Mouse (Mus musculus) mature B cell (primary cell): ENCODE measurements around the gene Rpl4.
"Not testable (repeated sequence)": the region's sequence is repeated elsewhere in the genome, so short reads cannot be mapped to it uniquely, and the experiment has no call there.

Source experiments
- in situ Hi-C: fragments of 300-500 bp; cut with MboI; formaldehyde crosslinking; loops from 2 replicates; pipeline ENCODE4 v1.14.3; 2019

Gene Rpl4

GRCm38 (mm10) chr9:64172816-64173665, at the start of gene Rpl4, which contains the start of gene Zwilch:
Gene Rpl4 (plus strand): TSS chr9:64173375.
Gene Zwilch (minus strand): TSS chr9:64173104.
- in situ Hi-C loops: no loop called here

DNA sequence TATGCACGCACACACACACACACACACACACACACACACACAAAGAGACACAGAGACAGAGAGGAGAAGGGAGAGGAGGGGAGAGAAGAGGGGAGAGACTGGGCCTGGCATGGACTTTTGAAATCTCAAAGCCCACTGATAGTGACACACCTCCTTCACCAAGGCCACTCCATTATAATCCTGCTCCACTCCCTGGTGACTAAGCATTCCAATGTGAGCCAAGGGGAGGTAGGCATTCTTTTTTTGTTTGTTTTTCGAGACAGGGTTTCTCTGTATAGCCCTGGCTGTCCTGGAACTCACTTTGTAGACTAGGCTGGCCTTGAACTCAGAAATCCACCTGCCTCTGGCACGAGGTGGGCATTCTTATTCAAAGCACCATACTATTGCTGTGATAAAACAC, 48.3 kb upstream of the Rpl4 start:
- in situ Hi-C loops: not testable (repeated sequence)

DNA sequence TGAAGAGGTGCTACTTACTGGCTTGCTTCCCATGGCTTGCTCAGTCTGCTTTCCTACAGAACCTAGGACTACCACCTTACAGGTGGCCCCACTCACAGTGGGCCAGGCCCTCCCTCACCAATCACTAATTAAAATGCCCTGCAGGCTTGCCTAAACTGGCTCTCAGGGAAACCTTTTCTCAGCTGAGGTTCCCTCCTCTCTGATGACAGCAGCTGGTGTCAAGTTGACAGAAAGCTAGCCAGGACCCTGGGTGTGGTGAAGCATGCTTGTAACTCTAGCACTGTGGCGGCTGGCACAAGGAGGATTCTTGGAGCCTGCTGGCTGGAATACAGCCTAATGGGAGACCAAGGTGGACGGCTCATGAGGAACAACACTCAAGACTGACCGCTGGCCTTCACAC, 47.9 kb upstream of the Rpl4 start:
- in situ Hi-C loops: no loop called here

DNA sequence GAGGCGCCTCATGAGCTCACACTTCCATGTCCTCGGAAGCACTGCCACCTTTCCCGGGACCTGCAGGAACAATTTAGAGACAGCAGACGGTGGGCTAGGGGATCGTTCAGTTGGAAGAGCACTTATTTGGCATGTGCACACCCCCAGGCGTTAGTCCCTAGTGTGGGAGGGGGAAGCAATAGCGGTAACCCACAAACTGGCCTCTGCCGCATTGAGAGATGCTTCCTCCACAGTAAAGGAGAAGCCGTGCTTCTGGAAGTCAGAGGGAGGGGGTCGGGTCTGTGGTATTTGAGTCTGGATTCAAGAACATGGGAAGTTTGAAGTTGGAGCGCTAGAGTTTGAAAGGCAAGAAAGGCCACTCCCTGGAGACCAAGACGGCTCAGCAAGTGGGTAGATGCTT, 47.1 kb upstream of the Rpl4 start:
- in situ Hi-C loops: no loop called here

- in situ Hi-C loops: no loop called here
Observed at GRCm38 (mm10) chr9:64131623-64132022, 41.6 kb upstream of the Rpl4 start.

- in situ Hi-C loops: not testable (repeated sequence)
Observed at GRCm38 (mm10) chr9:64138896-64139295, 34.3 kb upstream of the Rpl4 start.

DNA sequence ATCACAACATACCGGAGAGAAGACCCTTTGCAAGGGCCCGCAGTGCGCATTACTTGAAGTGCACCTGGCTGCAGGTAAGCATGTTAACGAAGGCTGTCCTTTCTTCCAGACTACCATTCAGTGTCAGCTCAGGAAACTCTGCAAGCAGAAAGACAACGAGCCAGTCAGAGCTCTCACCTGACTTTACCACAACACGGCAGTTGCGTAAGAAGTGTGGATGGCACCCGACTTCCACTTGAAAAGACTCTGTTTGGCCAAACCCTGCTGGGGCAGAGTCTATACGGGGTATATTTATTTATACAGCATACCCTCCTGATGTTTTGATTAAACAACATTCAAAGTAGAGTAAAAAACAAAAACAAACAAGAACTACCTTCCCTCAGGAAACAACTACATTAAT, 33.3 kb upstream of the Rpl4 start:
- in situ Hi-C loops: no loop called here

DNA sequence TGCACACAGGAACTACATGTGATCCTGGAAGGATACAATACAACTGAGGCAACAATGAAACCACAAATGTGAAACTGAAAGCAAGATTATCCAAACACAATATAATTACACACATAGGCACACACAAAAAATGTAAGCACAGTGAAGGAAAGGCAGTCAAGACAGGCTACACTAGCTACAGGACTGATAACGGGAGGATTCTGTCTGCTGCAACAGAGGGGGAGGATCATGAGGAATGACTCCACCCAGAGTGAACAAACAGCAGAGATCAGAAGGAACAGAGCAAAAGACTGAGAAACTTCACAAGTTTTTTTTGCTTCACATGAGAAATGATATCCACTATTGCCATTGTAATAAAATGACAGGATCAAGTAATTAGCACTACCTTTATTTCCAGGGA, 16.5 kb upstream of the Rpl4 start:
- in situ Hi-C loops: no loop called here

DNA sequence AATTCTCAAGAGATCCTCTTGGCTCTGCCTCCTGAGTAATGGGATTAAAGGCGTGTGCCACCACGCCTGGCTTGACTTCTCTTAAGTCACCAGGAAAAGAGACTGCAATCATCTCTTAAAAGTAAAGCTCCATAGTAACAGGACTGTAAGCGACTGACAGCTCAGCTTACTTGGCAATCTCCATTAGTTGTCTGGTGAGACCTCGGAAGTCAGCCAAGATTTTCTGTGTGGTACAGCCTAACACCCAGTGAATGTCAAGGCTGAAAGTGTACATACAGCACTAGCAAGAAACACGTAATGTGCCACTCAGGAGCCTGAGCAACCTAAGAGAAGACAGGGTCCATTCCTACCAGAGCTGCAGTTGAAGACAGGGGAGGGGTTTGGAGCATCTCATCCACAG, 12.7 kb upstream of the Rpl4 start:
- in situ Hi-C loops: no loop called here

- in situ Hi-C loops: not testable (repeated sequence)
Observed at GRCm38 (mm10) chr9:64169967-64170366, 3.2 kb upstream of the Rpl4 start.

DNA sequence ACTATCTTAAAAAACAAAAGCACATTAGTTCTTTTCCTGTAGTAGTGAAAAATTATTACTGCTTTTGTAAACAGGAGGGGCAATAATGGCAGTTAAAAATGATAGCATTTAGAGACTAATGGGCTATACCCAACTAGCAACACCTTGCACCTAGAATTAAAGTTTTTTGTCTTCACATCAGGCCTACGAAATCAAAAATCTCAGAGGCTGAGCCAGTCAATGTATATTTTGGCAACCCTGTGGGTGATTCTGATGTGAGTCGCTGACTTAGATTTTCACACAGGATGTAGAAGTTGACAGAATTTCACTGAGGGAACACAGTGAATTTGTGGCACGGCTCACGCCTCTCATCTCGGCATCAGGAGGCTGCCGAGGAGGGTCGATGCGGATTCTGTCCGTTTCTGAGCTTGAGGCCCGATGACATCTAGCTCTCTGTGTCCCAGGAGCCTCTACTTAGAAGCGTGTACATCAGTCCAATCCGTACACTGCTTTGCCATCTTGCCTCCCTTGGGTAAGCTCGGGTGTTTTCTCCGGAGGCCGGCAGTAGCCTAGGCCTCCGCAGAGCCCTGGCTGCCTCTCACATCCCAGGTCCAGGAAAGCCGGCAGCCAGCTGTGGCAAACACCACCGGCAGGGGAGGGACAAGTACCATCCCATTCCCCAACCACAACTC, 895 bp upstream of the Rpl4 start:
- in situ Hi-C loops: no loop called here

DNA sequence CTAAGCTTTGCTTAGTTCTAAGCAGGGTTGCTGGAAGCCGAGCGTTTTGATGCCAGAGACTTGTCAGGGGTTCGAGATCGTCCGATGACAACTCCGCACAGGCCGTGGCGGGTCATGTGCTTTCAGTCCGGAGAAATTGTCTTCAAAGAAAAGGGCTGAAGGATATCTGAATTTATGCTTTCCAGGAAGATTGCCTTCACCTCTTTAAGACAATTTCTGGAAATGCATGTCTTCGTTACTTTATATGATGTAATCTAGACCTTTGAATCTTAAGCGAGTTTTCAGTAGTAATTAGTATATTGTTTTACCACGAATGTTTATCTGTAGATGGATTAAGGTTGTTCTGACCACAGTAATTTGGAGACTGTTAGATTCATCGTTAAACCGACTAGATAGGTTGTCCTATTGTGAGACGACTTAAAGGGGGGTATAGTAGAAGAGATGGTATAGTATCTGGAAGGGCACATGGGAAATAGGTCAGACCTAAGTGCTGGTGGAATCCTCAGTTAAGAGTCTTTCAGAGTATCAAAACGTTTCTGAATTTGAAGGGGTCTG, 568 bp downstream of the Rpl4 start:
- in situ Hi-C loops: no loop called here

DNA sequence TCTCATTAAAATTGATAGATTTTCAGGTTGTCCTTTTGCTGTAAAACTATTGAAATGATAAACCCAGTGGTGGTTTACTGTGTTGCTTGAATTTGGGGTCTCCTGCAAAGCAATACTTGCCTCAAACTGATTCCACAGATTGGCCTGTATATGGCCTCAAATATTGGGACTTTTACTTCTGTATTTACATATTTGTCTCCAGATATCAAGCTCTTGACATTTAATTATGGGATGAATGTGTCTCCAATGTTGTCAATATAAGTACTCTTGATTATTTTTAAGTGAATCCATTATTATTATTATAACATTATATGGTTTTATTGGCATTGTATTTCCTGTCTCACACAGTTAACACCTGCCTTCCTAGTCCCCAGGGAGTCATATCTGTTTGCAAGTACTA, 1.2 kb downstream of the Rpl4 start:
- in situ Hi-C loops: no loop called here

- in situ Hi-C loops: no loop called here
Observed at GRCm38 (mm10) chr9:64174766-64175165, 1.6 kb downstream of the Rpl4 start.

- in situ Hi-C loops: no loop called here
Observed at GRCm38 (mm10) chr9:64175378-64175777, 2.2 kb downstream of the Rpl4 start.

GRCm38 (mm10) chr9:64178610-64178973, 5.4 kb downstream of the Rpl4 start:
- in situ Hi-C loops: no loop called here

DNA sequence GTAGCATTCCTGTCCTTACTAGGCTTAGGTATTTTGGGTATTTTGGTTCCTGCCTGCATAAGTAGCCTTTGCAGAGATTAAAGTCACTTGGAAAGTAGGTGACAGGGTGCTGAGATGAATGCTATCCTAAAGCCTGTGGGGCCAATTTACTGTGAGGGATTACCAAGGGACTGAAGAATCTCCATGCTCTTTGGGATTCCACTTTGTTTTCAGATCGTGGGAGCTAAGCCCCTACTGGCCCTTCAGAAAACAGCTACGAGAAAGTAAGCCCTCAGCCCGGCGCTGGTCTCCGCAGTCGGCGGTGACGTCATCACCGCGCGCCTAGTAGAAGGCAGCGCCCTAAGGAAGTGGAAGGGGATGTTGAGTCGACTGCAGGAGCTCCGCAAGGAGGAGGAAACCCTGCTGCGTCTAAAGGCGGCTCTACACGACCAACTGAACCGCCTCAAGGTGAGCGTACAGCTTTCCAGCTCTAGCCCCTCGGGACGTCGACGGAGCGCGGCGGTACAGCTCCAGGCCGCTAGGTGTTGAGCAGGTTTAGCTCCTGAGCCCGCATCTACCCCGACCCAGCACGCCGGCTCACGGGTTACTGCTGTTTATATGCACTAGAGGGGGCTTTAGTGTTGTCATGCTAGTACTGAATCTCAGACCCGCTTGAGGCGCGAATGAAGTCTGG, 5.9 kb downstream of the Rpl4 start, which contains the start of gene Snapc5:
TSS of gene Snapc5 (plus strand) at position 301 of the 673 bp plus-strand sequence.
- in situ Hi-C loops: no loop called here

DNA sequence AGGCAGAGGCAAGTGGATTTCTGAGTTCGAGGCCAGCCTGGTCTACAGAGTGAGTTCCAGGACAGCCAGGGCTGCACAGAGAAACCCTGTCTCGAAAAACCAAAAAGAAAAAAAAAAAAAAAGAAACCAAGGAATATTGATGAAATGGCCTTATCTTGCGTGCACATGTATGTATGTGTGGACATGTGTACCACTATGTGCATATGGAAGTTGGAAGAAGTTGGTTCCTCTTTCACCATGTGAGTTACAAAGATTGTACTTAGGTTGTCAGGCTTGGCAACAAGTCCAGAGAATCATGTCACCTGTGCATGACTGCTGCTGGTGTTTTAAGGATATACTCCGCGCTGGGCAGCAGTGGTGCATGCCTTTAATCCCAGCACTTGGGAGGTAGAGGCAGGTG, 10.1 kb downstream of the Rpl4 start:
- in situ Hi-C loops: loop anchor here (5.0 kb wide), 1 partner anchor 74 kb away; no protein-coding TSS in a partner anchor

DNA sequence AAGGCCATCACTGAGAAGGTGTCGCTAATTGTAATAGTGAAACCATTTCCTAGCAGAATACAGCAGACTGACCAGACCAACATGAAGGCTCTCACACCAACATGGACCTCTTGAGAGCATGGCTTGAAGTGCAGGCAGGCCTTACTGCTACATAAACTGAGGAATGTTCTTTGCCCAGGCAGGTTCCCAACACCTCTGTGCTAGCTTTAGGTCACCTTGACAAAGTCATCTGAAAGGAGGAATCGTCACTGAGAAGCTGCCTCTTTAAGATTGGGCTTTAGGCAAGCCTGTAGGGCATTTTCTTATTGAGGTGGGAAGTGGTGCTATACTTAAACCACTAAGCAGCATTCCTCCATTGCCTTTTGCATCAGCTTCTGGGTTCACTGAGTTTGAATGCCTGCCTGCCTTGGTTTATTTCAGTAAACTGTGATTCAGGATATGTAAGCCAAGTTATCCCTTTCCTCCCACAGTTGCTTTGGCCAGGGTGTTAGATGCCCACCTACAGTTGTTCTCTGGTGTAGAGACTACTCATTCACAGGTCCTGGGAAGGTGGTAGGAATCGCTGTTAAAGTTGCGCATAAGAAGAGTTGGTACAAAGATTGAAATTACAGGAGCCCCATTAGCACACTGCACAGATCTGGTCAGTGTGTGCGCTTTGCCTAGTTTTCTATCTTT, 11.1 kb downstream of the Rpl4 start:
- in situ Hi-C loops: loop anchor here (5.0 kb wide), 1 partner anchor 73 kb away; no protein-coding TSS in a partner anchor

DNA sequence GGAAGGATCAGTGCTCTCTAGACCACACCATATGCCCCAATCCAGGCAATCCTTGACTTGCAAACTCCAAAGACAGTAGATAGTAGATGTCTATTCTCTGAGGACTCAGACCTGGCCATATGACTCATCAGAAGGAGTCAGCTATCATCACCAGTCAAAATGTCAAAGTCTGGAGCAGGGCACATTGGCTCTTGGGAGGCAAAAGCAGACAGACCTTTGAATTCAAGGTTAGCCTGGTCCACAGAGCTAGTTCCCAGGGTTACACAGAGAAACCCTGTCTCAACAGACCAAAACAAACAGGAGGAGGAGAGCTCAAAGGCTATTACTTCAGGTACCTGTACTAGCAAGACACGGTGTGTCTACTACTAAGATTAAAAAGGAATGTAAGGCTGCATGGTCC, 20.7 kb downstream of the Rpl4 start:
- in situ Hi-C loops: no loop called here

GRCm38 (mm10) chr9:64195554-64195953, 22.4 kb downstream of the Rpl4 start:
- in situ Hi-C loops: no loop called here

GRCm38 (mm10) chr9:64197524-64197923, 24.3 kb downstream of the Rpl4 start:
- in situ Hi-C loops: no loop called here
